Mouse (Mus musculus) thymus, postnatal 36 days (tissue): Measurements from ENCODE around the gene Cggbp1.

Experiments used
- DNase-seq, 2 experiments: peaks; one replicate each; pipeline ENCODE4 v3.0.0; 2022; ENCODE audit warnings: mixed read lengths in 2 of 2

Cggbp1 gene

DNA sequence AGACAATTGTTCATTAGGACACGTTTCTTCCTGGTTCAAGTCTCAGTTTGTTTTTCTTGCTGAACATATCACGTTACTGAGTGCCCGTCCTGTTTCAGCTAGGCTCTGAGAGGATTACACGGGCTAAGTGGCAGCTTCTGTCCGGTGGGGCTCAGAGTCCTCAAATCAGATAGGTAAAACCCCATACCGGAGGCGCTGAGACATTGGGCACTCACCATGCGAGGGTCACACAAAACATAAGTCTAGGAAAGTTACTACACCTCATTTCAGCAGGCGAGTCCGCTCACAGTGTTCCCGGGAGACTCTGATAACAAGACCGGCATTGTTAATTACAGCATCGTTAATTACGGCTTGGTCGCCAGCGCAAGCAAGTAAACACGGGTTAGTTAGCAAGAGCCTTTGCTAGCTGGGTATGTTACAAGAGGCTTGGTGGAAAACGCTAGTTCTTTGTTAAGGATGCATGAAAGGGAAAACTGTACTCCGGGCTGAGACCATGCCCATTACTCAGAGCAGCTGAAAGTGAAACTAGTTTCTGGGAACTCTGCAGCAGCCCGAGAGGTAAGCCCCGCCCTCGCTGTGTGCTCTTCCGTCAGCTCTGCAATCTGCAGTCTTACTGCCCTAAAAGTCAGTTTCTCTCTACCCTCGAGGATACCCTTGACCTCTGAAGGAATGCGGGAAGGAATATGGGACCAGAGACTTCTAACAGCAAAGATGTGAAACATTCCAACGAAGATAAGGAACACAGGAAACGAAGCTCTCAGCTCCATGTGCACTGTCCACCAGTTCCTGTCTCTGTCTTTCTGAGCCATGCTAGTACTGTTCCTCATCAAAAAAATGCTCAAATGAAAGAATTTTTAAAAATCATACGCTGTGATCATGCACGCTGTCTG, 21.9 kb downstream of the Cggbp1 start:
- DNase-seq = peak; percentile 71 to 74

GRCm38 (mm10) chr16:64875384-64875783, 23.6 kb downstream of the Cggbp1 start:
- no peak for DNase-seq

DNA sequence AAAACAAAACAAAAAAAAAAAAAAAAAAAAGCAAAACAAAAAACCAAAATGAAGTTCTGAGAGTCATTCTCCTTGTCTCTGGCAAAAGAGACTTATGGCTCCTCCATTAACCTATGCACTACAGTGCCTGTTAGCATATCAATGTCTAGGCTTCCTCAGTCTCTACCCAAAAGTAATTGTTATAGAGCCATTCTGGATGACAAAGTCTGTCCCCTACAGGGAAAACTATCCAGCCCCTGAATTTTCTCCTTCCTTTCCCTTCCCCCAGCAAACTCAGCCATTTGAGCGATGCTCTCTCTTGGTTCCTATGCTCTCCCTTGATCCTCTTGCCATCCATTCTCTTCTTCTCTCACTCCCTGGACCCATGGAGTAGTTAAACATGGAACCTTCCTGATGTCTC, 24.0 kb downstream of the Cggbp1 start:
- no peak for DNase-seq

DNA sequence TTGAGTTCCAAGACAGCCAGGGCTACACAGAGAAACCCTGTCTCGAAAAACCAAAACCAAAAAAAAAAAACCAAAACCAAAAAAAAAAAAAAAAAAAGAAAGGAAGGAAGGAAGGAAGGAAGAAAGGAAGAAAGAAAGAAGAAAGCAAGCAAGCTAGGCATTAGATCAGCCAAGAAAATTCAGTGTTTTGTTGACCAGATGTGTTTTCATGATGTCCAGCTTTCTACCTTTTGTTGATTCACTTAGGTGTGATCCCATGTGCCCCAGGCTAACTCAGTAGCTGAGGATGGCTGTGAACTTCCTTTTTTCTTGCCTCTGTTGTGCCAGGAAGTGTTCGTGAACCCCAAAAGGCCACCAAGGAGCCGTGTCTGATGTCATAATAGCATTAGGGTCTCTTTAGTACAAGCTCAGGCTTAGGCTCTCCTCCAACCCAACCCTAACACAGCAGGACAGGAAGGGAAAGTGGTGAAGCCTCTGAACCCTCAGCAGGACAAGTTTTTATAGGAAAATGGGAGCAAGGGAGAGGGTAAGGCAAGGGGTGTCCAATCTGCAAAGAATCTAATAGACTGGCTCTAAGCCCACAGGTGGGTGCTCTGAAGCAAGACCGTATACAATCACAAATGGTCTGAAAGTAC, 25.0 kb downstream of the Cggbp1 start:
- DNase-seq = no peak

GRCm38 (mm10) chr16:64877314-64877713, 25.5 kb downstream of the Cggbp1 start:
- no peak for DNase-seq

DNA sequence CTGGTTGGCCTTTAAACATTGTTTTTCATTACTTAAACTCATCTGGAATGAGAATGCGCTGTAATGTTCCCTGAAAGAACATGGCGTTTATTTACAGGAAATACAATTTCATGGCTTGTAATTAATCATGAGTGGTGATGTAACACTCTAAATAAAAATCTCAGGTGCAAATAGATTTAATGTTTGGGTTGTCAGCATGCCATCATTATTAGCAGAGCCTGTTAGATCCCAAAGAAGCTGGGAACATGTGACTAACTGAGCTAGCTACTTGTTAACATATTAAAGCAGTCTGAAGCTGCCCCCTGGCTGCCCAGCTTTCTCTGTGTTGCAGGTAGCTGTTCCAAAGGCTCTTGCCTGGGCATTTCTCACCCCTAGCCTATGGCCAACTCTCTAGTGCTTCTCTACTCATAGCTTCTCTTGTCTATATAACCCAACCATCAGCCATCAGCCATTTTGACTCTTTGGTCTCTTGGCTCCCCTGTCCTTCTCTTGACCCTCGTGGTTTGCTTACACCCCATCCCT, 26.9 kb downstream of the Cggbp1 start:
- DNase-seq = no peak

DNA sequence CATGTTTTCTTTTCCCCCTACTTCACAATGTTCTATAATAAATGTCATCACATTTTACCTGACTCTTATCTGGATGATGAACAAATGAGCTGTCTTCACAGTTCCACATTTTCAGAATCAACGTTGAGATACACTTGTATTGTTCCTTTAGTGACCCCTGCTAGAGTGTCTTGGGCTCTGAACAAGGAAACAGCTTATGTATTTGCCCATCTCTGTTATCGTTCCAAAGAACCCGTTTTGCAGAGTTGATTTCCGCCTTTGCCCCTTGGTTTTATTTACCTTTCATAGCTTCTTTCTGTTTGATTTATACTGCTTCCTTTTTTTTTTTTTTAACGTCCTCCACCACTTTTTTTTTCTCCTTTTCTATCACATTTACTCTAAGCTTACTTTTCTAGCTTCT, 27.9 kb downstream of the Cggbp1 start:
- no peak for DNase-seq

GRCm38 (mm10) chr16:64880986-64881385, 29.2 kb downstream of the Cggbp1 start:
- DNase-seq = no peak

- no peak for DNase-seq
Measured at GRCm38 (mm10) chr16:64881442-64881841, 29.6 kb downstream of the Cggbp1 start.

GRCm38 (mm10) chr16:64883896-64884295, 32.1 kb downstream of the Cggbp1 start:
- no peak for DNase-seq

DNA sequence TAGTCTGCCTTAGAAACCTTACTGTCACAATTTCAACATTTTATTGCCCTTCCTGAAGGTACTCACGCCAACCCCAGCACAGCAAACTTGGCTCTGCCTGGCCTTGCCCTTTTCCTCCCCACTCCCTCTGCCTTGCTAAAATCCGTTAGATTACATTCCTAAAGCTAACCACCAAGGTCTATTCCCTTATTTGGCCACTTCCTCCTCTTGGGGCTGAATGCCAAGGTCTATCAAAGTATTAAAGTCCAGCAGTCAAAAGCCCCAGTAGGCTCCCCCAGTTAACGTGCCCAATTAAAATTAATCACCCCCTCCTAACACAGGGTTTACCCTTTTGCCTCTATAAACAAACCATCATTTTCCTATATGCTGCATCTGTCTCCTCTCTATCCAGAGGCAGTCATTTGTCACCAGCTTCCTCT, 32.6 kb downstream of the Cggbp1 start:
- DNase-seq = no peak

GRCm38 (mm10) chr16:64885142-64885541, 33.3 kb downstream of the Cggbp1 start:
- DNase-seq = no peak

GRCm38 (mm10) chr16:64885547-64885946, 33.8 kb downstream of the Cggbp1 start:
- no peak for DNase-seq

DNA sequence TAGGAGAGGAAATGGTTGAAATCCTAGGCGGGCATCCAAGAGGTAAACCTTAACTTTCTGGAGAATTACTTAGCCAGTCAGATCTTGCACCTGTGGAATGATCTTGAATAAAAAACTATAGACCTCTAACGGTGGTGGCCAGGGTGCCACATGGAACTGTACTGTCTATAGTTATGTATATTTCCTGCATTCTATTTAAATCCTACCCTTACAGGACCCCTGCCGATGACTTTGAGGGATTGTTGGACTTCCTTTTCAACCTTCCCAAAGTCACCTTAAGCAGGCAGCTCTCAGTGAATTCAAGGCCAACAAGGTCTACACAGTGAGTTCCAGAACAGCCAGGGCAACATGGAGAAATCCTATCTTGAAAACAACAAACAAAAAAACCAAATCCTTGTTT, 37.7 kb downstream of the Cggbp1 start:
- no peak for DNase-seq

DNA sequence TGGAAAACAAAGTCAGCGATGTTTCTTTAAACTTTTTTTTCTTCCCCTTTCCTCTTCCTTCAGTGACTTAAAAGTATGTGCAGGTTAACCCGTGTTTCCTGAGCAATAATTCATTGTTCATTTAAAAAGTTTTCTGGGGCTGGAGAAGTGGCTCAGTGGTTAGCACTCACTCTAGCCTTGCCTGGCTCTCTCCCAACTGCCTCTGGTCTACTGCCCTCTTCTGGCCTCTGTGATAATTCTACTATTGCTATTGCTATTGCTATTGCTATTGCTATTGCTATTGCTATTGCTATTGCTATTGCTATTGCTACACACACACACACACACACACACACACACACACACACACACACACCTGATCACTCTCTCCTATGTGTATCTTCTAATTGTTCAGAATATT, 47.3 kb downstream of the Cggbp1 start:
- DNase-seq = no peak

DNA sequence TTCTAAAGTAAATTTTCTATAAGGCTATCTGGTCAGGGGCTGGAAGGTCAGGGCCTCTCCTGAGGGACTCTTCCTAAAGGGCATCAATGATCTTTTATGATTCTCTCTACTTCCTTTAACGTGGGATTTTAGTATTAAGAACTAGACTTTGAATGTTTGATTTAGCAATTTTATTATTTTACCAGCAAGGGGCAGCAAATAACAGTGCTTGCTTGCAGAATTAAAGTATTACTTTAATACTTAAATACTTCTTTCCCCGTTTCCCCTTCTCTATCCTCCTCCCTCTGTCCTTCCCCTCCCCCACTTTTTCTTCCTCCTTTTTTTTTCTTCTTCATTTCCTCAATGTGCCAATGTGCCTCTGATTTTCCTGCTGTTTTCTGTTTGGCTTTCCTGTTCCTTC, 51.5 kb downstream of the Cggbp1 start:
- no peak for DNase-seq

DNA sequence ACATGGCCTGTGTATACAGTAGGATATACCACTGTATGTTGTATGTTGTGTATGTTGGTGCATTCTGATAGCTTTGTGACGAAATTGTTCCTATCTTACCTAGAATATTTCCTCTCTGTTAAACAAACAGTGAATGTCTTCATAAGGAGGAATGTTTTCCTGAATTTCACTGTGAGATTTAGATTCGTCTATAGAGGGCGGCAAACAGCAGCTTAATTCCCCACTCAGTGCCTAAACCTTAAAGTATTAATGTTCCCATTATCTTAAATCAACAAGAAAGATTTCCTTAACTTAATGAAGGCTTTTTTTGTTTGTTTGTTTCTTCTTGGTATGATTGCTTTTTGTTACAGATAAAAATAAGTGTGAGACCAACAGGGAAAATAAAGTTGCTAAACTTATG, 55.3 kb downstream of the Cggbp1 start:
- no peak for DNase-seq

DNA sequence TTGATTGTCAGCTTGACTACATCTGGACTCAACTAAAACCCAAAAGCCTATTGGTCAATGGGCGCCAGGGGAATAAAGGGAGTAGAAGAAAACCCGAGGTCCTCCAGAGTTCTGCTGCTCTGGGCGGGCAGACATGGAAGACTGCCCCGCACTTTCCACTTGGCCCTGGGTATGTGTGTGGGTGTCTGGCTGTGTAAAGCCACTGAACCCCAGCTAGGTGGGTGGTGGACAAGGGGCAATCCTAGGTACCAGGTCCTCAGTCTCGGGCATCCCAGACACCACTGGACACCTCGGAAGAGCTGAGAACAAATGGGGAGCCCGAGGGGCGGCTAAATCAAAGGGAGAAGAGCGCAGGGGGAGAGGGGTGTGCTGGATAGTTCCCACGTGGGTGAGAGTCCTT, 57.0 kb downstream of the Cggbp1 start:
- DNase-seq = no peak
